Mouse (Mus musculus) right cerebral cortex, postnatal 25 days (tissue): ENCODE results near the gene Map4k2.

Experiments used
- DNase-seq: peaks from one replicate; pipeline ENCODE4 v3.0.0; 2022

Gene Map4k2

DNA sequence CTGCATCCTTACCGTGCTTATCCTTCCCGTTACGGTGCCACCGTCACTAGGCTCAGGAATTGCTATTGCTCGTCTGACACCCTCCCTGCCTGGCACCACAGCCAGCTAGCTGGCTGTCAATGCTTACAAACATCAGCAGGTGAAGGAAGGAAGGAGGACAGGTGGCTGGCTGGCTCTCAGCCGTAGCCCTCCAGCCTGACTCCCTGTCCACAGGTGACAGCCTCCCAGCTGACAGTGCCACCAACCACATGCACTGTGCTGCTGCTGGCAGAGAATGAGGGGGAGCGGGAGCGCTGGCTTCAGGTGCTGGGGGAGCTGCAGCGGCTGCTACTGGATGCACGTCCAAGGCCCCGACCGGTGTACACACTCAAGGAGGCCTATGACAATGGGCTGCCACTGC is 22.8 kb upstream of the Map4k2 start:
- DNase-seq: no peak

DNA sequence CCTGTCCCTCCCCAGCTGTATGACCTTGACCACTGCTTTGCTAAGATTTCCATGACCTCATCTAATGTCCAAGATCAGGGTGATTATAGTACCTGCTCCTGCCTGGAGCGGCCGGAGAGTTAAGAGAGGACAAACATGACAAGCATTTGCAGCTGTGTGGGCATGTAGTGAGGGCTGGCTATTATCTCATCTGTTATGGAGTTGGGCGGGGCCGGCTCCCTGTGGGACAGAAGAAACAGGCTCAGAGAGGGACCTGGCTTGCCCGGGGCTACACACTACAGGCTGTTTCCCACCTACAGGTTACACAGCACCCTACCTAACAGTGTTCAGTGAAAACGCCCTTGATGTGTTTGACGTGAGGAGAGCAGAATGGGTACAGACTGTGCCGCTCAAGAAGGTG is 19.6 kb upstream of the Map4k2 start:
- no peak for DNase-seq

DNA sequence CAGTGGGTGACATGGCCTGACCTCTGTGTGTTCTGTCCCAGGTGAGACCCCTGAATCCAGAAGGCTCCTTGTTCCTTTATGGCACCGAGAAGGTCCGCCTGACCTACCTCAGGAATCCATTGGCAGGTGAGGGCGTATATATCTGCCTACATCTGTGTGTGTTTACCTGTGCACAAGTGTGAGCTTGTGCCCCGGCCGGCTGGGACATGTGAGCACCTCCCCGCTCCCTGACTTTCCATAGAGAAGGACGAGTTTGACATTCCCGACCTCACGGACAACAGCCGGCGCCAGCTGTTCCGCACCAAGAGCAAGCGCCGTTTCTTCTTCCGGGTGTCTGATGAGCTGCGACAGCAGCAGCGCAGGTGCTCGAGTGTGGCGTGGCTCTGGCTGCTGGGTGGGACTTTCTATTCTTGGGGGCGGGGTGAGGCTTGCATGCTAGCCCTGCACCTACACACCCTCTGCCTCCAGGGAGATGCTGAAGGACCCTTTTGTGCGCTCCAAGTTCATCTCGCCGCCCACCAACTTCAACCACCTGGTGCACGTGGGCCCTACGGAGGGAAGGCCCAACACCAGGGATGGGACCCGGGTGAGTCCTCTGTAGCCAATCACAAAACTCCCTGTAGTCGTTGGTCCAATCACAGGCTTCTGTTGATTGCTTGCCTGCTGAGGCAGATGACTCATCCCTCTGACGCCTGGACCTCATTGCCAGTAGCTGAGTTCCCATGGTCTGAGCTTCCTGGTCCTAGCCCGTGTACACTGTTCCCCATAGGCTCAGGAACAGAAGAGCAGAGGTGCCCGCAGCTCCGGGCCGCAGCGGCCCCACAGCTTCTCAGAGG is 18.9 kb upstream of the Map4k2 start:
- no peak for DNase-seq

DNA sequence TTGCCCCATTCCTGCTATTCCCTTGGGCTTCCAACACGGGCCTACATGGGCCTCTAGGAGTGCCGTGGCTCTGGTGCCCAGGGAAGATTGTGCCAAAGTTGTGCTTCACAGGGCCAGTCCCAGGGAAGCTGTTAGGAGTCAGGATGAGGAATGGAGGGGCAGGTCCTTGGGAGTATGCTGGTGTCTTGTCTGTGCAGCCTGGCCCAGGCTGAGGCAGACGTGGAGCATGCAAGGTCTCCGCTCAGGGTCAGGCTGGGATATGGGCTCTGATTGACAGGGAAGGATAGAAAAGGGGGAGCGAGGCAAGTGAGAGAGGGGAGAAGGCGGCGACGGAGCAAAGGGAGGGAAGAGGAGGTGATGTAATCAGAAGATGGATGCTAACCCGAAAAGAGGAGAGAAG is 16.2 kb upstream of the Map4k2 start:
- no peak for DNase-seq

DNA sequence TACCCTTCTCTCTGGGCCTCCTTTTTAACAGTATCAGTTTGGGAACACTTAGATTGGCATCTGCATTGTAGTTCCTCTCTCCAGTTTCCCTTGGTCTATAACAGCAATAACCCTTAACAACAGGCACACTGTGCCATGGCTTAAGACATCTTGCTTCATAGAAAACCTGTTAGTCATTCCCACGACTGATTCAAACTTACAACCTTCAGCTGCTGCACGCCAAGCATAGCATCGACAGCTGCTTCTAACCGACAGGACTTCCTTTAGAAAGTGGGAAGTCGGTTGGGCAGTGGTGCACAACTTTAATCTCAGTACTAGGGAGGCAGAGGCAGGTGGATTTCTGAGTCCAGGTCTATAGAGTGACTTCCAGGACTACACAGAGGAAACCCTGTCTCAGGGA is 9.8 kb upstream of the Map4k2 start:
- DNase-seq: no peak

DNA sequence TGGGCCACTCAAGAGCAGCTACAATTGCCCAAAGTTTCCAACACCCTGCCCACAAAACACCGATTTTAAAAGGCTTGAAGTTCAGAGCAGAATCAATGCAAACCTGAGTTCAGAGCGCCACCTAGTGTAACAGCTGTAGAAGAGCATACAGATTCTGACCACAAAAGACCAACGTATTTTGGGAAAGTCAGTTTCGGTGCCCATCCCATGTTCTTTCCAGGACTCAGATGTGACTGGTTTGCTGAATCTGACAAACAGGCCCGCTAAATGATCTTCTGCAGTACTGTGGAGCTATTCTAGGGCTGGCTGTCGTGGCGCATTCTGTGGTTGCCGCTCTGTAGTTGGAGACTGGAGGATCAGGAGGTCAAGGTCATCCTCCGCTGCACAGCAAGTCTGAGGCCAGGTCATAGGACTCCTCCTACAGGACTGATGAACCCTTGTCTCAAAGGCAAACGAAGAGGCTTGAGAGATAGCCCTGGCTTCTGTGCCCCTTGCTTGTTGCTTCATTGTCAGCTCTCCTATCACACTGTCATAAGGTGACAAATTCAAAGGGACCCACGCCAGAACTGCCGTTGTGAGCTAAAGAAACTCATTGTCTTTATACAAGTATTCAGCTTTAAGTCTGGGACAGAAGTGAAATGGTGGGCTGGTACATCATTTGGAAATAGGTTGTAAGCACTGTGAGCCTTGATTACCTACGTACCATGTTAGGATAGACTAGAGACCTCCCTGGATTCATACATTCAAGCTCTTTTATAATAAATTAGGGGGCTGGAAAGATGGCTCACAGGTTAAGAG is 9.0 kb upstream of the Map4k2 start:
- peak; percentile 39 for DNase-seq

DNA sequence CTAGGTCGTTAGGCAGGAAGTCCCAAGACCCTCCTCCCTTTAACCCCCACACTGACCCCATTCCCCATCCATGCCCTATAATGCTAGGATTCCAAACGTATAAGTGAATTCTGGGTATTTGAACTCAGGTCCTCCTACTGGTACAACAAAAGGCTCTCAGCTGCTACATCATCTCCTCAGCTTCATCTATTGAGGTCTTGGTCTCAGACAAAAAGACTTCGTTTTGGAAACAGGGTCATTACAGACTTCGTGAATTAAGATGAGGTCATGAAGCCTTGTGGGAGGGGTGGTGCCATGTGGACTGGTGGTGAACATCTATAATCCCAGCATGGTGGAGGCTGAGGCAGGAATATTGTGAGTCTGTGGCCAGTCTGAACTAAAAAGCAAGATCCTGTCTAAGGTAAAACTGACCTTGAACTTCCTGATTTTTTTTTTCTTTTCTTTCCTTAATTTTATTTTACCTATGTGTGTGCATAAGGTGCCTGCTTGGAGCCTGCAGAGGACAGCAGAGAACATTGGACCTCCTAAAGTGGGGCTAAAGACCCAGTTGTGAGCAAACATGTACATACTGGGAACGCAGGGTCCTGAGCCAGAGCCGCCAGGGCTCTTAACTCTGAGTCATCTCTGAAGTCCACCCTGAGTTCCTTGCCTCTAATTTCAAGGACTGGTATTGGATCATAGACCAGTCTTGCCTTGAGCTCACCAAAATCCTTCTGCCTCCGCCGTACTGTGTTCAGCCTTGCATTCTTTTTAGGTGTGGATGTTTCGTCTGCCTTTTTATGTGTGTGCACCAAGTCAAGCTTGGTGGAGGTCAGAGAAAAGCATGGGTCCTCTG is 7.0 kb upstream of the Map4k2 start:
- DNase-seq: no peak

DNA sequence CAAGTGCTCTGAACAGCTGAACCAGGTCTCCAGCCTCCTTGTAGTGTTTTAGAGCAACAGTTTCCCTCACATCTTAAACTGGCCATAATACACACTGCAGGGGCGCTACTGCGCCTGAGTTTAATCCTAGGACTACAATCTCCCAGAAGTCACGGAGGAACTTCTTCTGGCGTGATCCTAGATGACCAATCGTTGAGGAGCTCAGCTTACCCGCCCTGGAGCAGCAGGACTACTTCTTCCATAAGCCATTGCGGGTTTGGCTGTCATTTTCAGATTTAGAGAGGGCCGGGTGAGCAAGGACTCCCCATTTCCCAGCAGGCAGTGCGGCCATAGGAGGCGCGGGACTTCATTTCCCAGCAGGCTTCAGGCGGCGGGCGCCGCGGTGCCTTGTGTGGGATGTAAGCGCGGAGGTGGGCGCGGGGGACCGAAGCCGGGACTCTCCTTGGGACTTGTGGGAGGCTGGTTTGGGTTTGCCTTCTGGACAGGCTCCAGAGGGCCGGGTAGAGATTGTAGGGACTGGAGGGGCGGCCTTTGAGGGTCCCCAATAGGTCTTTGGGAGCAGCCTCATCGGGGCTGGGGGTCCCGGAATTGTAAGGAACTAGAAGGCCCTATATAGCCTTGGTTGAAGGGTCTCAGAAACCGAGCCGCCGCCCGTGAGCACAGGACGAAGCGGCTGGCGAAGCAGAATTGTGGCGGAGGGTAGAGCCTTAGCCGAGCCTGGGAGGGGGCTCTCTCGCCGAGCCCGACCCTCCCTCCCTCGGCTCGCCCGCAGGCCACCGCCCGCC is 6.1 kb upstream of the Map4k2 start, which contains the start of gene Men1:
TSS of gene Men1 (plus strand) at position 307 of the 785 bp plus-strand sequence.
- peak; percentile 96 for DNase-seq

DNA sequence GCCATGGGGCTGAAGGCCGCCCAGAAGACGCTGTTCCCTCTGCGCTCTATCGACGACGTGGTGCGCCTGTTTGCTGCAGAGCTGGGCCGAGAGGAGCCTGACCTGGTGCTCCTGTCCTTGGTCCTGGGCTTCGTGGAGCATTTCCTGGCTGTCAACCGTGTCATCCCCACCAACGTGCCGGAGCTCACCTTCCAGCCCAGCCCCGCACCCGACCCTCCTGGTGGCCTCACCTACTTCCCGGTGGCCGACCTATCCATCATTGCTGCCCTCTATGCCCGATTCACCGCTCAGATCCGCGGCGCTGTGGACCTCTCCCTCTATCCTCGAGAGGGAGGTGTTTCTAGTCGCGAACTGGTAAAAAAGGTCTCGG is 5.5 kb upstream of the Map4k2 start:
- no peak for DNase-seq

DNA sequence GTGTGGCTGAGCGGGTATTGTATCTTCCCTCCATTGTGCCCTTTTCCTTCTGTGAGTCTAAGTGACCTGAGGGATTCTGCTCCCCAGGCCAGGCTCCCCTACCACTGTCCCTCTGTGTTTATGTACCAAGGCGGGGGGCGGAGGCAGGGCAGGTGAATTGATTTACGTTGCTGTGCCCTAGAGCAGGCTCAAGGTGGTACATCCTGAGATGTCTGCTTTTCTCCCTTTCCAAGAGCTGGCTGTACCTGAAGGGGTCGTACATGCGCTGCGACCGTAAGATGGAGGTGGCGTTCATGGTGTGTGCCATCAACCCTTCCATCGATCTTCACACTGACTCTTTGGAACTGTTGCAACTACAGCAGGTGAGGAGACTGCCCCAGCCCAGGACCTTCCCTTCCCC is 4.0 kb upstream of the Map4k2 start:
- no peak for DNase-seq

DNA sequence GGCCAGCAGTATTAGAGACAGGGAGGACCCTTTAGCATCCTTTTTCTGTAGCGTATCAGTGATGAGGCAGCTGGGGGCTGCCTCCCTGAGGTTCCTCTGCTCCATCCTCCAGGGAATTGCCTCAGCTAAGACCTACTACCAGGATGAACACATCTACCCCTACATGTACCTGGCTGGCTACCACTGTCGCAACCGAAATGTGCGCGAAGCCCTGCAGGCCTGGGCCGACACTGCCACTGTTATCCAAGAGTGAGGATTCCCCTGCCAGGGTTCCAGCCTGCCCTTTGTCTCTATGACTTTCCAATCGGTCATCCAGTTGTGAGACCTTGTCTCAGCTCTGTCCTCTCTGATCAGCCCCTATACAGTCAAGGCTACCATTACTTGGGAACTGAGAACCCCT is 2.8 kb upstream of the Map4k2 start:
- no peak for DNase-seq

DNA sequence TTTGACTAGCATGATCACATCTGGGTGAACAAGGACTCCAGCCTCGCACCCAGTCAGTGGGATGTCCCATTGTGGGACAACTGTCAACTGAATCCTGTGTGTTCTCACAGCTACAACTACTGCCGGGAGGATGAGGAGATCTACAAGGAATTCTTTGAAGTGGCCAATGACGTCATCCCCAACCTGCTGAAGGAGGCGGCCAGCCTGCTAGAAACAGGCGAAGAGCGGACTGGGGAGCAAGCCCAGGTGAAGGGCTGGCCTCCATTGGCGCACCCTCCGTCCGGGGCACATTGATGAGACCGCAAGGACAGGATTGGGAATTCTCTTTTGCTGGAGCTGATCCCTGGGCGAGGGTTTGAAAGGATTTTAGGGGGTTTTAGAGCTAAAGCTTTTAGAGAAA is 2.2 kb upstream of the Map4k2 start:
- DNase-seq: no peak

DNA sequence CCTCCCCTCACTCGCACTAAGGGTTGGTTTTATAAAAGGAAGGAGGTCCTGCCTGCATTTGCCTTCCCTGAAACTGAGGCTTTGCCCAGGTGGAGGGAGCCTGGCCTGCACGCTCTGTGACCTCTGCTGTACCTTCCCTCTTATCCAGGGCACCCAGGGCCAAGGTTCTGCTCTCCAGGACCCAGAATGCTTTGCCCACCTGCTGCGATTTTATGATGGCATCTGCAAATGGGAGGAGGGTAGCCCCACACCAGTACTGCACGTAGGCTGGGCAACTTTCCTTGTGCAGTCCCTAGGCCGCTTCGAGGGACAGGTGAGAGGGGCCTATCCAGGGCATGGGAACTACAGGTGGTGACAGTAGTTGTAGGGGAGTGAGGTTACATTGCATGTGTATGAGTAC is 1.7 kb upstream of the Map4k2 start:
- no peak for DNase-seq

DNA sequence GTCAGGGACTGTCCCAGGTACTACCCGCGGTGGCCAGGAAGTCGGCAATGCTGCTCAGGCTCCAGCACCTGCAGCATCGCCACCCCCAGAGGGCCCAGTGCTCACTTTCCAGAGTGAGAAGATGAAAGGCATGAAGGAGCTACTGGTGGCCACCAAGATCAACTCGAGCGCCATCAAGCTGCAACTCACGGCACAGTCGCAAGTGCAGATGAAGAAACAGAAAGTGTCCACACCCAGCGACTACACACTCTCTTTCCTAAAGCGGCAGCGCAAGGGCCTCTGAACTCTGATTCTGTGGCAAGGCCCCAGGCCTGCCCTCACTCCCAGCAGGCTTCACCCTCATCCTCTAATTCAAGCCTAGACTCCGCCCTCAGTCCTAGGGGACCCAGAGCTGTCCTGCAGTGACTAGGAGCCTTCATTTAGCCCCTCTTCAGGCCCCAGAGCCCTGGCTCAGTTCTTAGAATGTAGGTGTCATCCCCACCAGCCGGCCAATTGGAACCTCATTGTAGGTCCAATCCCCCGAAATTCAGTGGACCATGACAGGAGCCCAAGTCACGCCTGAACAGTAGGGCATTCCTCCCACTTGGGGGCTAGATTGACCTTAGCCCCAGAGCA is 938 bp upstream of the Map4k2 start:
- DNase-seq: no peak

DNA sequence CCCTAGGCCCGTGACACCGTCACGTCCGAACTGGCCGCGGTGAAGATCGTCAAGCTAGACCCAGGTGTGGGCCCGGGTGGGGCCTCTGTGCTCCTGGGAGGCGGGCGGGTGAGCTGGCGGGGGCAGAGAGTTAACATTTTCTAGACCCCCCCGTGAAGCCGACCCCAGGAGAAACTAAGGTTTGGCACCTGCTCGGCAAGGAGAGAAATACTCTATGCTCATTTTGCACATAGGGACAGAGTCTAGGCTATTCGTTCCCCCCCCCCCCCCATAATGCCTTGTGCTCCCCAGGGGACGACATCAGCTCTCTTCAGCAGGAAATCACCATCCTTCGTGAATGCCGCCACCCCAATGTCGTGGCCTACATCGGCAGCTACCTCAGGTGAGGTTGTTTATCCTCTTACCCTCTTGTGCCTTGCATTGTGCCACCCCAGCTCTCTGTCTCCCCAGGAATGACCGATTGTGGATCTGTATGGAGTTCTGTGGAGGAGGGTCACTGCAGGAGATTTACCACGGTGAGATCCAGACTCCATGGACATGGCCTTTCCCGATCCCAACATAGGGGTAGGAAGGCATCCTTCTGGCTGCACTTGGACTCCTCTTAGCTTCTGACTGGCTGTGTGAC is 630 bp downstream of the Map4k2 start:
- DNase-seq: no peak

DNA sequence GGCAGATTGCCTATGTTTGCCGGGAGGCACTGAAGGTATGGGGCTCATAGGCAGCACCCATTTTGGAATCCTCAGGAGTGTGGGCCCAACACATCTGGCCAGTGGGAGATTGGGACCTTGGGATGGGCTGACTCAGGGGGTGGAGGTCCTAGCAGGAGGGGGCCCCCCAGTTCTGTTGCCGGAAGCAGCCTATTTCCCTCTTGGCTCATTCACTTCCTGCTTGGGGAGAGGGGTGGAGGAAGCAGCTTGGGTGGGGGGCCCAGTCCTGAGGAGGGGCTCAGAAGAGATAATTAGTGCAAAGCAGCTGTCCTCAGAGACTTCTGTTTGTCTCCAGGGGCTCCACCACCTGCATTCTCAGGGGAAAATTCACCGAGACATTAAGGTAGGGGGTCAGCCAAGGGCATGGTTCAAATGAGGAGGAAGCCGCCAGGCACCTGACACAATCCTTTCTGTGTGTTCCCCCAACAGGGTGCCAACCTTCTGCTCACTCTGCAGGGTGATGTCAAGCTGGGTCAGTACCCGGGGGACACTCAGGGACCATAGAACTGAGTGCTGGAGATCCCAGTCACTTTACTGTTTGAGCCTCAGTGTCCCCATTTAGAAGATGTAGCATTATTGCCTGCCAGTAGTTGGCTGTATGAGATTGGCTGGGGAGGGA is 1.5 kb downstream of the Map4k2 start:
- DNase-seq: no peak

DNA sequence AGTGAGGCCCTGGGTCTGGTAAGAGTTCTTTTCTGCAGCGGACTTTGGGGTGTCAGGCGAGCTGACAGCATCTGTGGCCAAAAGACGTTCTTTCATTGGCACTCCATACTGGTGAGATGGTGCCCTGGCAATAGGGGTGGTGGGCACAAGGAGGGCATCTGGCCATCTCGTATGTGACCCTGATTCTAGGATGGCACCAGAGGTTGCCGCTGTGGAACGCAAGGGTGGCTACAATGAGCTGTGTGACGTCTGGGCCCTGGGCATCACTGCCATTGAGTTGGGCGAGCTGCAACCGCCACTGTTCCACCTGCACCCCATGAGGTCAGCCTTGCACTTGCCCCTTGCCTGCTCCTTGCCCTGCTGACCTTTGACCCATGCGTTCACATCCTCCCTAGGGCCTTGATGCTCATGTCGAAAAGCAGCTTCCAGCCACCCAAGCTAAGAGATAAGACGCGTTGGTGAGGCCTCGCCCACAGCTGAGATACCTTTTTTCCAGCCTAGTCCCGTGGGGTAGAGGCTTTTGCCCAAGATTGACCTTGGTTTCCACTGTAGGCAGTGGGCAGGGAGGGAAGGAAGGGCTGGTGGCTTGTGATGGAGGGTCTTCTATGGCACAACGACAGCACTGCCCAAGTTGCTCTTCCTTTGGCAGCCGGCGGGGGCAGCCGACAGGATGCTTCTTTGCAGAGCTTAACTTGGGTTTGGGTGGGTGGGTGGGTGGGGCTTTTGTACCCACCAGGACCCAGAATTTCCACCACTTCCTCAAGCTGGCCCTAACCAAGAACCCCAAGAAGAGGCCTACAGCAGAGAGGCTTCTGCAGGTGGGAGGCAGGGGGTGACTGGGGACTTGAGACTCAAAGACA is 2.4 kb downstream of the Map4k2 start:
- DNase-seq: no peak

DNA sequence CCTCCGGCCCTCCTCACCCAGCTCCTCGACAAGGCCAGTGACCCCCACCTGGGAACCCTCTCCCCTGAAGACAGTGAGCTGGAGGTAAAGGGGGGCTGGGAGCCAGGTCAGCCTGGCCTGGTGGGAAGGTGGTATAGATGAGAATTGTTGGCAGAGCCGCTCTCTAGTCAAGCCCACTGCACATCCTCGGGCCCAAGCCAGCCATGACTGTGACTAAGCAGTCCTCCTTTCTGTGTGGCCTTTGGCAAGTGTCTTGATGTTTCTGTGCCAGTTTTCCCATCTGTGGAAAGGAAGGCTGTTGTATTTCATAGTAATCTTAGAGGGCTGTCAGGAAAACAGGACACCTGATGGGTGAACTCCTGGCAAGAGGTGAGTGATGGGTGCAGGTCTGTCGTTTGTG is 3.1 kb downstream of the Map4k2 start:
- no peak for DNase-seq

DNA sequence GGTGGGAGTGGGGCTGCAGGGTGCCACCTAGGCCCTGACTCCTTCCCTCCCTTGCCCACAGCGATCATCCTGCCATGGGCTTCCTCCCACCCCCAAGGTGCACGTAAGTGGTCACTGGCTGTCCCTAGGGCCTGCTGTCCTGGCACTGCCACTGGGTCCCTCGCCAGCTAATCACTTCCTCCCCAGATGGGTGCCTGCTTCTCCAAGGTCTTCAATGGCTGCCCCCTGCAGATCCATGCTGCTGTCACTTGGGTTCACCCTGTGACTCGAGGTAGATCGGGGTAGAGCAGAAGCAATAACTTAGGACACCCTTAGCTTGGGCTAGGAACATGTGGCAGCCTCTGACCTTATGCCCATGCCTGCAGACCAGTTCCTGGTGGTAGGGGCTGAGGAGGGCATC is 5.1 kb downstream of the Map4k2 start:
- no peak for DNase-seq

DNA sequence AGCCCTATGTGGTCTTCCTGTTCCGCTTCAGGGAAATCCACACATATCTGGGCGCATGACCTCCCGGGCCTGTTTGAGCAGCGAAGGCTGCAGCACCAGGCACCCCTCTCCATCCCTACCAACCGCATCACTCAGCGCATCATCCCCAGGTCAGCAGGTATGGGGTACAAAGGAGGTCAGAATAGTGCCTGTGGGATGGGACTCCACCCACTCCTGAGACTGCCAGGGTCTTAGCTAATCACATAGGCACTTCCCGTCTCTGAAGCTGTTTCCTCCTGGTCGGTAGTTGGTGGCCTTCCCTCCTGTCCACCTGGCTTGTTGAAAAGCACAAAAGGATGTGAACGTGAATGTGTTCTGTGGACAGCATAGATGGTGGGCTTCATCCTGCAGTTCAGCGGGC is 5.7 kb downstream of the Map4k2 start:
- DNase-seq: no peak
